Mouse (Mus musculus): ENCODE data around the gene Lcor. TPM values are rescaled to one million over a fixed set of nuclear protein-coding genes. Genes with fewer than 3 reads are reported as not detected.

The Lcor gene
- total RNA-seq, 2 experiments from 2014 or later: 13.7 to 13.8 TPM

DNA sequence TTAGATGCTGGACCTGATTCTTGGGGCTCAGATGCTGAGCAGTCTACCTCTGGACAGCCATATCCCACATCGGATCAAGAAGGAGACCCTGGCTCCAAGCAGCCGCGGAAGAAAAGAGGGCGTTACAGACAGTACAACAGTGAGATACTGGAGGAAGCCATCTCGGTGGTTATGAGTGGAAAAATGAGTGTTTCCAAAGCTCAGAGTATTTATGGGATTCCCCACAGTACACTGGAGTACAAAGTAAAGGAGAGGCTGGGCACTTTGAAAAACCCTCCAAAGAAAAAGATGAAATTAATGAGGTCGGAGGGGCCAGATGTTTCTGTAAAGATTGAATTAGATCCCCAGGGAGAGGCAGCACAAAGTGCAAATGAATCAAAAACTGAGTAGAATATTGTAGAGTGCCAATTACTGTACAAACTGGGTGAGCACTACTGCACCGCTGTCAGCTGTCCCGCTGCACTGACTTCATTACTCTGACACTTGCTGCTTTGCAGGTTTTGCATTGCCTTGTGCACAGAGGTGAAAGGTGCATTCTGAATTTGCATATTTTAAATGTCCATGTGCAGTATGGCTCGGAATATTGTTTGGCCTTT is 76.6 kb downstream of the Lcor start:
- intact Hi-C loops (cut with DNase I): no loop called here
- DNase-seq: no peak

DNA sequence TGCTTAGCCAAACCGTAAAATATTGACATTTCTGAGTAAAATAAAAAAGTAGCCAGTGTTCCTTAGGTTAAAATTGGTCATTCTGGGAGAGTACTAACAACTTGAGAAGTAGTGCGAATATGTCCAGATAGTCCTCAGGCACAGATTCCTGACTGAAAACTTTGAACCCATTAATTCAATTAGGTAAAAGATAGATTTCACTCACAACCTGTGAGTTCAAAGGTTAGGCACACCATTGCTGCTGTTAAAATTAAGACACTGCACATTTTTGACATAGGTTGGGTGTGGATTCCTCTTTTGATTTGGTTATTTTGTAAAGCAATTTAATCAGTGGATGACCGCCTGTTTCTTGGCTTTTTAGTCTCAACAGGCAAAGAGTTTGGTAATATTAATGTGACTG is 78.4 kb downstream of the Lcor start:
- DNase-seq: no peak
- intact Hi-C loops (cut with DNase I): no loop called here

DNA sequence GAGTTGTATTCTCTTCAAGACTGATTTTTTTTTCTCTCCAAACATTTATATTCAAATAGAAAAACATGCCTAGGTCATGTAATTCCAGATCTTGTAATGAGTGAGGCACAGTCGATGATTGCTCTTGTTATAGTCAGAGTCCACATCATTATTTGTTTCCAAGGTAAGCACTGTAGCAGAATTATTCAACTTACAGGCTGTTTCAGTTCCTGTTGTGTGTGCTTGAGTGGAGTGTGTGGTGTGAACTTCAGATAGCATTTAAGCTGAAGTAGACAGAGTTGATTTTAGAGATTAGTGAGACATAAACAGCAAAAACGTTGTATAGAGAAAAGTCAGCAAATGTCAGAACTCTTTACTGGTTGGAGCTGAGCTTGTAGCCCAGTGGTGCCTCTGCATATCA is 86.4 kb downstream of the Lcor start:
- DNase-seq: no peak
- intact Hi-C loops (cut with DNase I): no loop called here

DNA sequence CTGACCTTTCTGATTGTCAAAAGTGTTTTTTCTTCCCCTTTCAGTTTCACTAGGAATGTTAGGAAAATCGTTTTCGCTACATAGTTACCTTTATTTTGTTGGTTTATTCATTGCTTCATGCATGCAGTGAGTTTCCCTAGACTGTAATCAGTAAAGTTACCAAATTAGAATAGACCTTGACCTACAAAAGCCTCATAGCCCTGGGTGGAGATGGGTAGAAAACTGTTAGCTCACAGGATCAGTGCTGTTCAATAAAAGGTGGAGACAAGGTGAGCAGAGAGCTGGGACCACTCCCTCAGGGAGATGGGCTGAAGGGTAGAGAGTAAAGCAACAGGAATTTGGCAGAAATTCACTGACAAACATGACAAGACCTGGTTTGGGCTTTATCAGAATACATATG is 91.3 kb downstream of the Lcor start:
- intact Hi-C loops (cut with DNase I): no loop called here

DNA sequence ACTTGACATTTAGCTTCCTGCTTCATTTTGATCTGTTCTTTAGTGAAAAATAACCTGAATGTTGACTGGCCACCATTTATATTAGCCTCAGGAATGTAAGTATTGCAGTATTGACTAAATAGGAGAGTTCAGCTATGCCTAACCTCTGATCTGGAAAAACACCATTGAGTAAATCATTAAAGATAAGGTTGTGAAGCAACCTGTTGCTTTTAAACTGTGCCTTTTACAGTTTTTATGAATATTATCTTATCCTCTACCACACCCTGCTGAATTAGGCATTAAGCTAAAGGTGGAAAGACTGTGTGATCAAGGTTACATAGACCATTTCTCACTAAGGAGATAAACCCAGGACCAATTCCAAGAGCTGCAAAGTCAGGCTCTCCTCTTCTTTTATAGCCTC is 95.1 kb downstream of the Lcor start:
- no peak for DNase-seq
- intact Hi-C loops (cut with DNase I): no loop called here

More for the DNA sequence above, 91.3 kb downstream of the Lcor start:
- no peak for DNase-seq

DNA sequence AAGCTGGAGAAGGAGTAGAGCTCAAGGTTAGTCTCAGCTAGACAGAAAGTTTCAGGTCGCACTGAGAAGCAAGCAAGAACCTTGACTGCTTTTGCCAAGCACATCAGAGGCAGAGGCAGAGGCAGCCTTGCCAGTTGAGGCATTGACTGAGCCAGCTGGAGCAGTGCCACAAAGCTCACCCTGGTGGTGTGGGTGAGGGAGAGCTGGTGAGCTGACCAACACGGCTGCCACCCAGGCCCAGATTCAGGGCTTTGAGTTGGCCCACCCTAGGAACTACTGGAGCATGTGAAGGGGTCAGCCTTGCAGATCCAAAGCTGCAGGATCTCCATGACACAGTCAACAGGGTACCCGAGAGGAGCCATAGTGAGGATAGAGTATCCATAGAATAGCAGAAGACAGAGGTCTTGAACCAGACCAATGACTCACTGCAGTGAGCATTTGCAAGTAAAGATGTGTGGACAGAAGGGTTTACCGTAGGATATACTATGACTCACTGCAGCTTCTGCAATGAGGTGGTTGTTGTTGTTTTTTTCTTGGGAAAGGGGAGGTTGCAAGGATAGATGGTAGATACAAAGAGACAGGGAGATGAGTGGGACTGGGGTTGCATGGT is 97.0 kb downstream of the Lcor start:
- intact Hi-C loops (cut with DNase I): no loop called here

DNA sequence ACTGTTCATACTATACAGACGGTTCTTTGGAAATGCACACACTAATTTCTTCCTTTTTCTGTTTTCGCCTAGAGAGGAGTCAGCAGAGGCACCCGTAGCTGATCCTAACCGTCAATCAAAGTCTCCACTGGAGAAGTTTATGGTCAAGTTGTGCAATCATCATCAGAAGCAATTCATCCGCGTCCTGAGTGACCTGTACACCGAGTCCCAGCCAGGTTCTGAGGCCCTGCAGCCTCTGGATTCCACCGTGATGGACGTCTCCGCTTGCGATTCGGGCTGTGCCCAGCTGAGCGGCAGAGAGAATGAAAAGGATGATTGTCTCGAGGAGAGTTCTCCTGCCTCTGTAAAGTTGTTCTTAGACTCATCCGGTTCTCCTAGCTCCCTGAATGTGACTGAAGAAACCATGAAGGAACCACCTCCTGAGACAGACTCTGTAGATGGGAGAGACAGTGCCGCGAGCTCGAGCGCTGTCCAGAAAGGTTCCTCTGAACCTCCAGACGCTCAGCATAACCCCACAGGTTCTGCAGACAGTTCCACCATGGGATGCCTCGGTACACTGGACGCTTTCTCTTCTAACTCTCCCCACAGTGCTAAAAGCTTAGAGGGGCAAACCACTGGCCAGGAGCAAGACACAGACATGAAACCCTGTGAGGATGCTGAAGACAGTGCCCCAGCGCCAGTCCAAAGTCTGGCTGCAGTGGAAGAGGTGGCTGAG is 99.4 kb downstream of the Lcor start, which contains the start of gene Gm340:
Gm340 (plus strand) TSS at position 665 of the 715 bp plus-strand sequence.
- intact Hi-C loops (cut with DNase I): no loop called here
- no peak for DNase-seq

More for the DNA sequence above, 97.0 kb downstream of the Lcor start:
- DNase-seq: peak; percentile 54 to 68

DNA sequence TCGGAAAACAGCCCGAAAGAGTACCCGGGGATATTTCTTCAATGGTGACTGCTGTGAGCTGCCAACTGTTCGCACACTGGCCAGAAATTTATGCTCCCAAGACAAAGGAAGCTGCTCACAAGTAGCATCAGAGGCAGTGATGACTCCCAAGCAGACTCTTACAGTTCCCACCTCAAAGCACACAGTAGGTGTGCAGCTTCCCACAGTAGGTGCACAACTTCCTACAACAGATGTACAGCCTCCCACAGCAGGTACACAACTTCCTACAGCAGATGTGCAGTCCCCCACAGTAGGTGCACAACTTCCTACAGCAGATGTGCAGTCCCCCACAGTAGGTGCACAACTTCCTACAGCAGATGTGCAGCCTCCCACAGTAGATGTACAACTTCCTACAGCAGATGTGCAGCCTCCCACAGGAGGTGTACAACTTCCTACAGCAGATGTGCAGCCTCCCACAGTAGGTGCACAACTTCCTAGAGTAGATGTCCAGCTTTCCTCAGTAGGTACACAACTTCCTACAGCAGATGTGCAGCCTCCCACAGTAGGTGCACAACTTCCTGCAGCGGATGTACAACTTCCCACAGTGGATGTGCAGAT is 100.6 kb downstream of the Lcor start:
- intact Hi-C loops (cut with DNase I): no loop called here

DNA sequence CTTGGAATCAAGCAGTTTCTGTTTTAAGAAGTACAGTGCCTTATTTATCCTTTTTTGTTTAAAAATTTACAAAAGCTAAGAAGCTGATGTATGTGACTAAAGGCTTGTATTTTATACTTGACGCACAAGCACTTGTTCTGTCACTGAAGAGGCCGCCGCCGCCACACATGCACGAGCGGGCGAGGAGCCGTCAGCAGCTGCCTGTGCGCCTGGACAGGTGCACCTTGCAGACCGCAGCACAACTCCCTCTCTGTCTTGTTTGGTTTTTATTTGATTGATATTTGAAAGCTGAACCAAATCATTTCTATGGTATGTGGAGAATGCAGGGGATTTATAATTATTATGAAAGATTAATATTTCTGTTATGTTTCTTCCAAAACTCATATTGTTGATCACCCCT is 104.3 kb downstream of the Lcor start:
- DNase-seq: no peak
- intact Hi-C loops (cut with DNase I): no loop called here

More for the DNA sequence above, 100.6 kb downstream of the Lcor start:
- no peak for DNase-seq

DNA sequence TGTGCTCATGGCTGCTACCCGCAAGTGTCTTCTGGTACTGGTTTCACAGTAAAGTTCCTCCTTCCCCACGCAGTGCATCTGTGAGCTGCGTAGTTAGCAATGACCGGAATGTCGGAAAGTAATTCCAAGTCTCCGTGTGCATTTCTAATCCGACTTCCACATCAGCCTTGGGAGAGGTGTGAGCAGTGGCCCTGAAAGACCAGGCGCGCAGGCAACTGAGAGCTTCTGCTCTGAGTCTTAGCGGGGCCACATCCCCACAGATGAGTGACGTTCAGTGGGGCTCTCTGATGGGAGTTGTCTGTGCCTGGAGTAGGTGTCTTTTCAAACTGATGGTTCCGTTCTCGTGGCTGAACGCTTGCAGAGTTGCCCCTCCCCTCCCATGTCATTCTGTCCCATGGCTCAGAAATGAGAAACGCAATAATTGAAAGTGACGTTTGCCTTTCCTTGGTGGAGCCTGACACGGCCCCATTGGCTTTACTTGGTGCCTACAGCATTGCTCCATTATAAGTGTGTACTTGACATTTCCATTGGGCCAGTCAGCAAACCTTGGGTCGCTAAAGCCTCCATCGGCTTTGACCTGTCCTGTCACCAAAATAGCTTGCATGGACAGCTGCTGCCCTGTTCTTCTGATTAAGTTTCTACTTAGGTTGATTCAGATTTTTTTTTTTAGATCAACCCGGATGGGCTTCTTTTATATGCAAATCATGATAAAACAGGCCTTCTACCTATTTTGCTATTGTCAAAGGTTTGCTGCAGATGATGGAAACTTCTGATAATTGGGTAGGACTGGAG is 105.2 kb downstream of the Lcor start:
- DNase-seq: no peak
- intact Hi-C loops (cut with DNase I): no loop called here

DNA sequence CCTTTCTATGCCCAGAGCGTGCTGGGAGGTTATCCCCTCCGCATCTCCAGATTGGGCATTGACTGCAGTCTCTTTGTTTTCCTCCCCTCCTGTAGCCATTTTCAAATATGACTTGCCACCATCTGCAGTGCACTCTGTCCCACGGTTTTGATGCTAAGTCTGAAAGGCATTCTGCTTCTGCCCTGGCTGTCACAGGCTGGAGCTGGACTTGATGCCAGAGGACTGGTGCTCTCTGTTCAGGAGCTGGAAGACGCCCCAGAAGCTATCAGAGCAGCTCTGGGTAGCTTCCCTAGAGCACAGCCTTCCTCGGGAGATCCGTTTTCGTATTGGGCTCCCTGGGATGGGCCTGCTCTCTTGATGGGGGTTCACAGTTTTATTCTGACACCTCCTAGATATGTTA is 106.6 kb downstream of the Lcor start:
- intact Hi-C loops (cut with DNase I): no loop called here
- DNase-seq: no peak

DNA sequence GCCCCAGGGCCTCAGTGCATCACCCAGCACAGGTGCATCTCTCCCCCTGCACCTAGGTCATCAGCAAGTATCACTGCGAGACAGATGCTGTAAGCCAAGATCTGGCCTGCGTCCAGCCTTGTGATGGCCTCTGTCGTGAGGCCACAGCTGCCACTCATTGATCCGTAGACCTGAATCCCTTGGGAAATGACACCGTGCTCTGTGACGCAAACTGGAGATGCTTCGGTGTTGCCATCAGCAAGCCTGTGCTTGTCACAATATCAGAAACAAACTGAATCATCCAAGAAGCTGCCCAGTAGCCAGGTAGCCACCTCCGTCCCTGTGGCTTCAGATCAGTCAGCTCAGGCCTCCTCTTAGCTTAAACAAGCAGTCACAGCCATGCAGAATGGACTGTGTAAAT is 107.2 kb downstream of the Lcor start:
- no peak for DNase-seq
- intact Hi-C loops (cut with DNase I): no loop called here

DNA sequence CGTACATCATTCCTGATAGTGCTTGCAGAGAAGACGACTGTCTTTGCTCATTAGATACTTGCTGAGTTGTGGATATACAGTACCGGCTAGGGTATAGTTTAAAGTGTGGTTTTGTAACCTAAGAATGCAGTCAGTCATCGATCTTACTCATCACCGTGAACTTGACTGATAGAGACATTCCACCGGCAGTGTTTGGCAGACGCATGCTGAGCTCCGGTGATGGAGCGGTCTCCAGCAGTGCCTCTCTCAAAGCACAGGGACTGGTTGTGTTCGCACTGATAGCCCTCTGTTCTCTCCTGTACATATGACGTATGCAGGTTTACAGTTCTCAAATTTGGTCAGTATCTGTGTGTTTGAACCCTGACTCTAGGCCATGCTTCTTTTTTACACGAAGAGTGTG is 109.4 kb downstream of the Lcor start:
- intact Hi-C loops (cut with DNase I): no loop called here
- DNase-seq: no peak

DNA sequence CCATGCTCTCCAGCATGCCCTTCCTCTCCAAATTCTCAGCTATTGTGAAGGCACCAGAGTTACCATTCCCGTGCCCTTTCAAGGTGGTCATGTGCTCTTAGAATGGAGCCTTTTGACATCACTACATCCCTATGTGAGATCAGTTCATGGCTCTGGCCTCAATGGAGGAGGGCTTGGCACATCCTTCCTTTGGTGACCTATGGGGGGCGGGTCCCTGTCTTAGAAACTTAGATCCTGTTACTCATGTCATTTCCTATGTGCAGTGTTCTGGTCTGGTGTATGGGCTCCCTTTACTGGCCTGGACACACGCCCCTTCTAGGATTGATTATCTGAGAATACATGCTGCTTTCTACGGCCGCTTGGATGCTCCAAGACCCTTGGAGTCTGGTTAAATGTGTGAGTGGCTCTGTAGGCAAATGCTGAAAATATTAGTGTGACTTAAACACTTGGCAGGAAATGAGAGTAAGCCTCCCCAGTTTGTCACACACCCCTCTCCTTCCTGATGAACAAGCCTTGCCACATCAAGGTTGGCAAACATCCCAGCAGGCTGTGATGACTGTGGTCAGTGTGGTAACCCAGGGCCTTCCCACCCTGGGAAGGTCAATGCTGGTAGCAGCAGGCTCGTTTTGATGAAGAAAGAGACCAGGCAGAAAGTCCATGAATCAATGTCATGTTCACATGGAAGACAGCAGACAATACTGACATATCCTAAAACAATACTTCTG is 114.9 kb downstream of the Lcor start:
- intact Hi-C loops (cut with DNase I): no loop called here
- DNase-seq: peak; percentile 43 to 50

DNA sequence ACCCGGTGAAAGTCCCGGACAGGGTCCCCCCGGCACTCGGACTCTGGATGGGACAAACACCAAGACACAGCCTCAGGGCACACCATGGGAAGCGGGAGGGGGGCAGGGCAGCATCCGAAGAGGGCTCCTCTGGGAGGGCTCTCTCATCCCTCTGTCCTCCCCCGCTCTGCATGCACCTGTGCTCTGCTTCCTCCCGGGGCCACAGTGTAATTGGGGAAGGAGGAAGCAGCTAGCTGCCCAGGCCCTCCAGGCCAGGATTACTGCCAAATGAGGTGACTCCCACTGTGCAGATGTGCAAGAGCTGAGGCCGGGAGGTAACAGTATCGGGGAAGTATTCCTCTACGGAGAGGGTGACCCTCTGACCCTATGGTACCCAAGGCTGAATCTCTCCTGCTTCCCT is 118.2 kb downstream of the Lcor start:
- intact Hi-C loops (cut with DNase I): no loop called here
- no peak for DNase-seq

DNA sequence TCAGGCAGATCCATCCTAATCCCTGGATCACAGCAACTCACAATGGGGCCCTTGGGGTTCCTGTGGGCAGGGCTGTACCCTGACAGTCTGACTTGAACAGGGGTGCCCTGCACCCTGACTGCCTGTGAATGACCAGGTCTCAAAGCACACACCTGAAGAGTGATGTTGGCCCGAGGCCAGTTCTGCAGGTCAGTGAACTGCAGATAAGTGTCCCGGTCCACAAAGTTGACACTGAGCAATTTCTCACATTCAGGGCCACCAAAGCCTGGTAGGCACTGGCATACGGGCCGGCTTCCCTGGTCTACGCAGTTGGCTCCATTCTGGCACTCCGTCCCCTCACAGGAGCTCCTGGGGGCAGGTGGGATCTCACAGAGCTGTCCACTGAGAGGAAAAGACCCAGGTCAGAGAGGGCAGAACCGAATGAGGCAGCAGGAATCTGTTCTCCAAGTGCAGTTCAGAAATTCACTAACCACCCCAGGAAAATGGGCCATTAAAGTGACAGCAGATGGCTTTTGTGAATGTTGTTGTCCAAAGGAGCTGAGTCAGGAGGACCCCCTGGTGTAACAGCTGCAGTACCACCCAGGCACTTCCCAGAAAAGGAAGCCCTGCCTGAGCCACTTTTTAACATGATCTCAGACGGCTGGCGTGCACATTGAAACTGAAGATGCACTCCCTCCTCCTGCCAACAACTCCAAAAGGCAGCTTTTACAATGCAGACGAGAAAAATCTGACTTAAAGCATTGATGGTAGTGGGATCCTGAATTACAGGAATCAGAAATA is 124.0 kb downstream of the Lcor start:
- intact Hi-C loops (cut with DNase I): no loop called here
- no peak for DNase-seq

DNA sequence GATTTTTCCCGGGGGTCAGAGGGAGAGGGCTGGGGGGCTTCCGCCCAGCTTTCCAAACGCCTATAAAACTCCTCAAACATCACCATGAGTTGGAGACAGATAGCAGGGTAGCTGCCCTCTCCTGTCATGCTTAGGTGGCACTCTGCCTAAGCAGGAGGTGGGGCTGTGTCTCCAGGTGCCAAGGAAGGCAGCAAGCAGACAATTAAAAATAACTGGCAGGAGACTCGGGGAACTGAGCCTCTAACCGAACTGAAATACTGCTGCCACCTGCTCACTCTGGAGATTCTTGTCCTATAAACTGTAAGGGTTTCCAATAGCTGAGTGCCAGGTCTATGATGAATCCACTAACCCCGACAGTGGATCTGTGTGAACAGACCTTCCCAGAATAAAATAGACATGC is 129.2 kb downstream of the Lcor start:
- intact Hi-C loops (cut with DNase I): no loop called here
- DNase-seq: no peak
